Mouse (Mus musculus): Measurements from ENCODE around the gene Cdon. TPM values are rescaled to one million over a fixed set of nuclear protein-coding genes. Genes with fewer than 3 reads are reported as not detected.

Cdon gene
- polyA plus RNA-seq, 1 experiment from 2014 or later, result 9.3 TPM

GRCm38 (mm10) chr9:35475394-35475793 is 54.5 kb downstream of the Cdon start:
- Histone ChIP-seq H3K9me3 (ENCODE audit: control insufficient read depth, low read length) (no peaks in the 10 kb centered on the region), H3K36me3 (ENCODE audit: control insufficient read depth, insufficient read depth, low read length) (peaks cover 71% of the 10 kb centered on the region), H3K4me1 (replicated peaks; ENCODE audit: control insufficient read depth, insufficient read depth, low read length) (no peaks in the 10 kb centered on the region), H3K27me3 (replicated peaks; ENCODE audit: control insufficient read depth, insufficient read depth, low read length) (no peaks in the 10 kb centered on the region), H3K27ac (ENCODE audit: low read depth) (no peak overlapping the region), H3K4me3 (ENCODE audit: low read depth, low read length) (no peak overlapping the region), H3K4me2 (ENCODE audit: low read length) (no peak overlapping the region), H3K9ac (ENCODE audit: low read length) (no peak overlapping the region)
- no peak for ATAC-seq (replicated peaks; ENCODE audit: low FRiP score, low TSS enrichment, low read depth)
- no peak for DNase-seq (ENCODE audit: low spot score)
- WGBS, result 89% methylated on average over 7 of the region's 7 CpGs

GRCm38 (mm10) chr9:35479456-35479855 is 58.5 kb downstream of the Cdon start:
- 92% methylated on average over 6 of the region's 6 CpGs for WGBS
- Histone ChIP-seq H3K9ac (ENCODE audit: low read length) (no peak overlapping the region), H3K36me3 (ENCODE audit: control insufficient read depth, insufficient read depth, low read length) (peaks cover 60% of the 10 kb centered on the region), H3K27ac (ENCODE audit: low read depth) (no peak overlapping the region), H3K4me1 (replicated peaks; ENCODE audit: control insufficient read depth, insufficient read depth, low read length) (no peaks in the 10 kb centered on the region), H3K4me3 (ENCODE audit: low read depth, low read length) (no peak overlapping the region), H3K4me2 (ENCODE audit: low read length) (no peak overlapping the region), H3K9me3 (ENCODE audit: control insufficient read depth, low read length) (no peaks in the 10 kb centered on the region), H3K27me3 (replicated peaks; ENCODE audit: control insufficient read depth, insufficient read depth, low read length) (no peaks in the 10 kb centered on the region)
- ATAC-seq (replicated peaks; ENCODE audit: low FRiP score, low TSS enrichment, low read depth) (no peak), DNase-seq (ENCODE audit: low spot score) (no peak)

GRCm38 (mm10) chr9:35482014-35482898 is 61.3 kb downstream of the Cdon start:
- DNase-seq (ENCODE audit: low spot score), result no peak
- 67% methylated on average over 13 of the region's 13 CpGs for WGBS

GRCm38 (mm10) chr9:35483949-35484348 is 63.0 kb downstream of the Cdon start:
- Histone ChIP-seq H3K9ac (ENCODE audit: low read length) (no peak overlapping the region), H3K27me3 (replicated peaks; ENCODE audit: control insufficient read depth, insufficient read depth, low read length) (no peaks in the 10 kb centered on the region), H3K27ac (ENCODE audit: low read depth) (no peak overlapping the region), H3K4me1 (replicated peaks; ENCODE audit: control insufficient read depth, insufficient read depth, low read length) (no peaks in the 10 kb centered on the region), H3K4me3 (ENCODE audit: low read depth, low read length) (no peak overlapping the region), H3K9me3 (ENCODE audit: control insufficient read depth, low read length) (no peaks in the 10 kb centered on the region), H3K4me2 (ENCODE audit: low read length) (no peak overlapping the region), H3K36me3 (ENCODE audit: control insufficient read depth, insufficient read depth, low read length) (peaks cover 66% of the 10 kb centered on the region)
- 83% methylated on average over 3 of the region's 3 CpGs for WGBS
- no peak for DNase-seq (ENCODE audit: low spot score)
- no peak for ATAC-seq (replicated peaks; ENCODE audit: low FRiP score, low TSS enrichment, low read depth)

More at GRCm38 (mm10) chr9:35482014-35482898, 61.3 kb downstream of the Cdon start:
- H3K9me3 ChIP-seq (ENCODE audit: control insufficient read depth, low read length), result no peaks in the 10 kb centered on the region
- no peak overlapping the region for H3K9ac ChIP-seq (ENCODE audit: low read length)
- H3K4me1 ChIP-seq (replicated peaks; ENCODE audit: control insufficient read depth, insufficient read depth, low read length), result no peaks in the 10 kb centered on the region
- no peaks in the 10 kb centered on the region for H3K27me3 ChIP-seq (replicated peaks; ENCODE audit: control insufficient read depth, insufficient read depth, low read length)
- H3K27ac ChIP-seq (ENCODE audit: low read depth), result no peak overlapping the region
- no peak for ATAC-seq (replicated peaks; ENCODE audit: low FRiP score, low TSS enrichment, low read depth)
- no peak overlapping the region for H3K4me3 ChIP-seq (ENCODE audit: low read depth, low read length)
- H3K4me2 ChIP-seq (ENCODE audit: low read length), result no peak overlapping the region
- H3K36me3 ChIP-seq (ENCODE audit: control insufficient read depth, insufficient read depth, low read length), result peaks cover 66% of the 10 kb centered on the region

GRCm38 (mm10) chr9:35486616-35487015 is 65.7 kb downstream of the Cdon start:
- no peak overlapping the region for H3K9ac ChIP-seq (ENCODE audit: low read length)
- DNase-seq (ENCODE audit: low spot score) (no peak), ATAC-seq (replicated peaks; ENCODE audit: low FRiP score, low TSS enrichment, low read depth) (no peak)
- H3K27ac ChIP-seq (ENCODE audit: low read depth), result no peak overlapping the region
- no peak overlapping the region for H3K4me2 ChIP-seq (ENCODE audit: low read length)
- H3K4me1 ChIP-seq (replicated peaks; ENCODE audit: control insufficient read depth, insufficient read depth, low read length), result no peaks in the 10 kb centered on the region
- WGBS, result 74% methylated on average over 13 of the region's 13 CpGs
- H3K36me3 ChIP-seq (ENCODE audit: control insufficient read depth, insufficient read depth, low read length), result peaks cover 74% of the 10 kb centered on the region
- H3K9me3 ChIP-seq (ENCODE audit: control insufficient read depth, low read length), result no peaks in the 10 kb centered on the region
- no peaks in the 10 kb centered on the region for H3K27me3 ChIP-seq (replicated peaks; ENCODE audit: control insufficient read depth, insufficient read depth, low read length)
- H3K4me3 ChIP-seq (ENCODE audit: low read depth, low read length), result no peak overlapping the region

- ATAC-seq (replicated peaks; ENCODE audit: low FRiP score, low TSS enrichment, low read depth) (no peak), DNase-seq (ENCODE audit: low spot score) (no peak)
- no peaks in the 10 kb centered on the region for H3K9me3 ChIP-seq (ENCODE audit: control insufficient read depth, low read length)
- no peak overlapping the region for H3K27ac ChIP-seq (ENCODE audit: low read depth)
- H3K4me2 ChIP-seq (ENCODE audit: low read length), result no peak overlapping the region
- no peak overlapping the region for H3K9ac ChIP-seq (ENCODE audit: low read length)
- 75% methylated on average over 4 of the region's 4 CpGs for WGBS
- no peak overlapping the region for H3K4me3 ChIP-seq (ENCODE audit: low read depth, low read length)
- H3K4me1 ChIP-seq (replicated peaks; ENCODE audit: control insufficient read depth, insufficient read depth, low read length), result no peaks in the 10 kb centered on the region
- peaks cover 65% of the 10 kb centered on the region for H3K36me3 ChIP-seq (ENCODE audit: control insufficient read depth, insufficient read depth, low read length)
- no peaks in the 10 kb centered on the region for H3K27me3 ChIP-seq (replicated peaks; ENCODE audit: control insufficient read depth, insufficient read depth, low read length)
Measured at GRCm38 (mm10) chr9:35488496-35488895, 67.6 kb downstream of the Cdon start.

- Histone ChIP-seq H3K9me3 (ENCODE audit: control insufficient read depth, low read length) (no peaks in the 10 kb centered on the region), H3K4me2 (ENCODE audit: low read length) (no peak overlapping the region), H3K9ac (ENCODE audit: low read length) (no peak overlapping the region), H3K27ac (ENCODE audit: low read depth) (no peak overlapping the region), H3K36me3 (ENCODE audit: control insufficient read depth, insufficient read depth, low read length) (peaks cover 51% of the 10 kb centered on the region), H3K4me3 (ENCODE audit: low read depth, low read length) (no peak overlapping the region), H3K4me1 (replicated peaks; ENCODE audit: control insufficient read depth, insufficient read depth, low read length) (no peaks in the 10 kb centered on the region), H3K27me3 (replicated peaks; ENCODE audit: control insufficient read depth, insufficient read depth, low read length) (no peaks in the 10 kb centered on the region)
- 84% methylated on average over 11 of the region's 11 CpGs for WGBS
- no peak for DNase-seq (ENCODE audit: low spot score)
- ATAC-seq (replicated peaks; ENCODE audit: low FRiP score, low TSS enrichment, low read depth), result no peak
Measured at GRCm38 (mm10) chr9:35491109-35491866, 70.4 kb downstream of the Cdon start.

GRCm38 (mm10) chr9:35493033-35493732 is 72.3 kb downstream of the Cdon start:
- DNase-seq (ENCODE audit: low spot score), result no peak

More at GRCm38 (mm10) chr9:35493033-35493732, 72.3 kb downstream of the Cdon start:
- Histone ChIP-seq H3K27me3 (replicated peaks; ENCODE audit: control insufficient read depth, insufficient read depth, low read length) (no peaks in the 10 kb centered on the region), H3K9me3 (ENCODE audit: control insufficient read depth, low read length) (no peaks in the 10 kb centered on the region), H3K4me3 (ENCODE audit: low read depth, low read length) (no peak overlapping the region), H3K4me1 (replicated peaks; ENCODE audit: control insufficient read depth, insufficient read depth, low read length) (no peaks in the 10 kb centered on the region), H3K4me2 (ENCODE audit: low read length) (no peak overlapping the region), H3K9ac (ENCODE audit: low read length) (no peak overlapping the region), H3K36me3 (ENCODE audit: control insufficient read depth, insufficient read depth, low read length) (peaks cover 44% of the 10 kb centered on the region), H3K27ac (ENCODE audit: low read depth) (0 out of 2 replicates have a peak overlapping the region, but pooled peaks have one; percentile 16)
- peak; percentile 89 for ATAC-seq (replicated peaks; ENCODE audit: low FRiP score, low TSS enrichment, low read depth)
- WGBS, result 61% methylated on average over 7 of the region's 7 CpGs
